Mouse (Mus musculus): ENCODE data around the gene Gm20538.

GRCm38 (mm10) chr19:44542694-44543178, 9.9 kb downstream of the Gm20538 start:
- no peak for TF ChIP-seq CTCF (IDR thresholded peaks at IDR 0.05; ENCODE audit: extremely low read depth, insufficient read depth, low read length)
- no peak for TF ChIP-seq POLR2A (IDR thresholded peaks at IDR 0.05; ENCODE audit: extremely low read depth, insufficient read depth, low read length)
